Mouse (Mus musculus): ENCODE results near the gene Vmac. TPM values are rescaled to one million over a fixed set of nuclear protein-coding genes. Genes with fewer than 3 reads are reported as not detected.

Vmac gene
- polyA plus RNA-seq (2015; fragmentation: Nextera tagmentation; extraction: Ambion mirVana): 2.8 and 4.2 TPM in 2 replicates

DNA sequence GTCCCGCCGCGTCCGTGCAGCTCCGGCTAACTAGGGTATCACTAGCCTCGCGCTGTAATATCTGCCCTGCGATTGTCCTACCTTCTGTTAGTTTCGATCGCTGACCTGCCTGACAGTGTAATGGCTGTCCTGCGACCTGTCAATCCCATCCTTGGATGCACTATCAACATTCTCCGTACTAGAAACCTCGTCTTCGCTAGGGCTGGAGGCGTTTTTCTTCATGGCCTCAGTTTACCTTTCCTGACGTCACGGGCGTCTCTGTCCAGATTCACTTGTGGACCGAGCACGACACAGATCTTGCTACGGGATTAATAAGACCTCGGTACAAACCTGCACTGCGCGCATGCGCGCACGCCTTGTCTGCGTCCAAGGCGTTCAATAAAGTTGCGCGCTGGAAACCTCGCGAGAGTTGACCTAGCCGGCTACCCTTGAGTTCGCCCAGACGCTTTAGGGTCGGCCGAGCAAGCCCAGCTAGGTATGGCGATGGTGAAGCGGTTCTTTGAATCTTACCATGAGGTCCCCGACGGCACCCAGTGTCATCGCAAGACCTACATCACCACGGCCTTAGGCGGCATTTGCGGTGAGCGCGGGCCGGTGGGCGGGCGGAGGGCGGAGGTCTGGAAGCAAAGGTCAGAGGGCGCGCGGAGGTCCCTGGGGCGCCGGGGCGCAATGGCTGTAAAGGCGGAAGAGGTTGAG is at the start of gene Vmac, which contains the start of gene Ndufa11:
TSS of gene Vmac (minus strand) at position 660 of the 696 bp plus-strand sequence.
TSS of gene Ndufa11 (plus strand) at position 405 of the 696 bp plus-strand sequence.
- H3K27ac ChIP-seq (ENCODE audit: low read length): peak within 1 kb of the TSS; percentile 84
- WGBS (ENCODE audit: insufficient replicate concordance): under 1% methylated on average over 59 of the region's 59 CpGs
- H3K9me3 ChIP-seq (replicated peaks; ENCODE audit: control insufficient read depth, low read length): no peaks in the 10 kb centered on the region
- peak; percentile 75 for ATAC-seq (ENCODE audit: low read depth)
- peaks cover 11% of the 10 kb centered on the region for H3K36me3 ChIP-seq (ENCODE audit: control insufficient read depth, insufficient read depth)
- H3K4me2 ChIP-seq (ENCODE audit: low read depth, low read length): peak within 1 kb of the TSS; percentile 98
- peak within 1 kb of the TSS; percentile 85 for H3K9ac ChIP-seq (ENCODE audit: low read depth, low read length)
- H3K4me1 ChIP-seq (ENCODE audit: control insufficient read depth, low read depth, low read length): peaks cover 23% of the 10 kb centered on the region
- no peaks in the 10 kb centered on the region for H3K27me3 ChIP-seq (ENCODE audit: control insufficient read depth, insufficient read depth, low read depth, low read length)
- H3K4me3 ChIP-seq (ENCODE audit: low read depth, low read length): peak within 1 kb of the TSS; percentile 81

GRCm38 (mm10) chr17:56766631-56767405 is 49.0 kb upstream of the Vmac start:
- H3K4me1 ChIP-seq (ENCODE audit: control insufficient read depth, low read depth, low read length): peaks cover 32% of the 10 kb centered on the region
- WGBS (ENCODE audit: insufficient replicate concordance): 91% methylated on average over 27 of the region's 27 CpGs
- no peak overlapping the region for H3K9ac ChIP-seq (ENCODE audit: low read depth, low read length)
- no peaks in the 10 kb centered on the region for H3K27me3 ChIP-seq (ENCODE audit: control insufficient read depth, insufficient read depth, low read depth, low read length)
- no peak overlapping the region for H3K4me2 ChIP-seq (ENCODE audit: low read depth, low read length)
- no peak overlapping the region for H3K4me3 ChIP-seq (ENCODE audit: low read depth, low read length)
- no peaks in the 10 kb centered on the region for H3K9me3 ChIP-seq (replicated peaks; ENCODE audit: control insufficient read depth, low read length)
- H3K36me3 ChIP-seq (ENCODE audit: control insufficient read depth, insufficient read depth): peaks cover 22% of the 10 kb centered on the region
- no peak for ATAC-seq (ENCODE audit: low read depth)
- H3K27ac ChIP-seq (ENCODE audit: low read length): no peak overlapping the region

- no peak for ATAC-seq (ENCODE audit: low read depth)
- Histone ChIP-seq H3K4me1 (ENCODE audit: control insufficient read depth, low read depth, low read length) (peaks cover 41% of the 10 kb centered on the region), H3K36me3 (ENCODE audit: control insufficient read depth, insufficient read depth) (peaks cover 22% of the 10 kb centered on the region), H3K9me3 (replicated peaks; ENCODE audit: control insufficient read depth, low read length) (no peaks in the 10 kb centered on the region), H3K9ac (ENCODE audit: low read depth, low read length) (peak overlapping the region; percentile 88), H3K4me2 (ENCODE audit: low read depth, low read length) (peak overlapping the region; percentile 86), H3K27ac (ENCODE audit: low read length) (peak overlapping the region; percentile 97; the same call in 1 of the 2 replicates), H3K4me3 (ENCODE audit: low read depth, low read length) (peak overlapping the region; percentile 87), H3K27me3 (ENCODE audit: control insufficient read depth, insufficient read depth, low read depth, low read length) (no peaks in the 10 kb centered on the region)
- 34% methylated on average over 12 of the region's 12 CpGs for WGBS (ENCODE audit: insufficient replicate concordance)
Observed at GRCm38 (mm10) chr17:56765431-56765830, 47.6 kb upstream of the Vmac start.

DNA sequence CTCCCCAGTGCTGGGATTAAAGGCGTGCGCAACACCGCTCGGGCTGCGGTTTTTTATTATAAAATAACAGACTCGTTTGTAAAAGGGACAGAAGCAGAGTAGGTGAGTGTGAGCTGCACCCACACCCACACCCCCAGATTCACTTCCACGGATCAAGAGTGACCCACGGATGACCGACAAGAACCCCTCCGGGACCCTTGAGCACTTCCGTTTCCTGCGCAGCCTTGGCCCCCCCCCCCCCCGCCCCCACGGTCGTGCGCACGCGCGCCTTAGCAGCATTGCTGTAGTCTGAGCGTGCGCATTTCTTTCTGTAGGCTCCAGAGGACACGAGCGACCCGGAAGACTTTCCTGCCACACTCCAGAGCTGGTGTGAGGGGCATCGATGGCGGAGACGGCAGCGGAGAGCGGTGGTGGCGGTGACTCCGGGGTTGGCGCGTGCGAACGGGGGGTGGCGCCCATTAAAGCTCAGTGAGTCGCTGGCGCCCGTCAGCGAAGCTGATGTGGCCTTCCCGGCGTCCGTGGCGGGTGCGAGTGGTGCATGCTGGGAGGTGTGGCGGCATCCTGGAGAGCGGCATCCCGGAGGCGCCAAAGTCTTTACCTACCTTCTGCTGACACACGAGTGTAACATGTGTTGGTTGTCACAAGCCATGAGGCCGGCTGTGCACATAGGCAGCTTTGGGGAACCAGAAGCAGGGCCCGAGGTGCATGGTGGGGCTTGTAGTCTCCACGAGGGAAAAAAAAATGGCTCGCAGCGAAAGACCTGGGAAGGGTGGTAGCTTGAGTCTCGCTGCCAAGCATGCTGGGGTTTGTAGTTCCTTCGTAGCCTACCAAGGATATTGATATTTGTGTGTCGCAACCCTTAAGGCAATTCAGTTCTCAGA is 46.9 kb upstream of the Vmac start, which contains the start of gene Dus3l:
TSS of gene Dus3l (plus strand) at position 284 of the 881 bp plus-strand sequence.
- Histone ChIP-seq H3K4me1 (ENCODE audit: control insufficient read depth, low read depth, low read length) (peaks cover 41% of the 10 kb centered on the region), H3K9ac (ENCODE audit: low read depth, low read length) (peak within 1 kb of the TSS; percentile 88), H3K9me3 (replicated peaks; ENCODE audit: control insufficient read depth, low read length) (no peaks in the 10 kb centered on the region), H3K27ac (ENCODE audit: low read length) (peak within 1 kb of the TSS; percentile 97), H3K4me3 (ENCODE audit: low read depth, low read length) (peak within 1 kb of the TSS; percentile 87), H3K4me2 (ENCODE audit: low read depth, low read length) (peak within 1 kb of the TSS; percentile 86), H3K36me3 (ENCODE audit: control insufficient read depth, insufficient read depth) (peaks cover 22% of the 10 kb centered on the region), H3K27me3 (ENCODE audit: control insufficient read depth, insufficient read depth, low read depth, low read length) (no peaks in the 10 kb centered on the region)
- WGBS (ENCODE audit: insufficient replicate concordance): under 1% methylated on average over 54 of the region's 58 CpGs
- ATAC-seq (ENCODE audit: low read depth): peak; percentile 71

- Histone ChIP-seq H3K9ac (ENCODE audit: low read depth, low read length) (peak overlapping the region; percentile 88; the same call in 1 of the 2 replicates), H3K36me3 (ENCODE audit: control insufficient read depth, insufficient read depth) (peaks cover 13% of the 10 kb centered on the region), H3K4me2 (ENCODE audit: low read depth, low read length) (peak overlapping the region; percentile 86), H3K27ac (ENCODE audit: low read length) (peak overlapping the region; percentile 97), H3K4me1 (ENCODE audit: control insufficient read depth, low read depth, low read length) (peaks cover 41% of the 10 kb centered on the region), H3K27me3 (ENCODE audit: control insufficient read depth, insufficient read depth, low read depth, low read length) (peaks cover 2% of the 10 kb centered on the region; the same call in 1 of the 2 replicates), H3K4me3 (ENCODE audit: low read depth, low read length) (peak overlapping the region; percentile 87), H3K9me3 (replicated peaks; ENCODE audit: control insufficient read depth, low read length) (no peaks in the 10 kb centered on the region)
- no peak for ATAC-seq (ENCODE audit: low read depth)
- WGBS (ENCODE audit: insufficient replicate concordance): 53% methylated on average over 8 of the region's 8 CpGs
Observed at GRCm38 (mm10) chr17:56763741-56764250, 46.0 kb upstream of the Vmac start.

GRCm38 (mm10) chr17:56762769-56763731 is 45.2 kb upstream of the Vmac start:
- H3K4me2 ChIP-seq (ENCODE audit: low read depth, low read length): peak overlapping the region; percentile 84

DNA sequence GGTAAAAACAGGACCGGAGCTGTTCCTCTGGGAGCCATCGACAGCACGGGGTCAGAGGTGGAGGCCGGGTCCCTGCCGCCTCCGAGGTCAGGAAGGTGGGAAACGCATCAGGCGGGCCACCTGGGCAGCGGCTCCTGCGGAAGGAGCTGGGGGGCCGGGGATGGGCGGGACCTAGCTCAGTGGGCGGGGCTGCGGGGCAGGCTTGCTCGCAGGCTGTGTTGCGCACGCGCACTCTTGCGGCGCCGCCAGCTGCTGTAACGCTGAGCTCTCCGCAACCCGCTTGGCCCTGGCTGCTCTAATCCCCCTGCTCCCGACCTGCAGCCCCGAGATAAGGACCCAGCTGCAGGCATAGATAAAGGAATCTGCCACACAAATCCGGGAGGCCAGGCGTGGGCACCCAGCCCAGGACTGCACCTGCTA is 44.2 kb upstream of the Vmac start:
- Histone ChIP-seq H3K4me2 (ENCODE audit: low read depth, low read length) (peak overlapping the region; percentile 84), H3K9ac (ENCODE audit: low read depth, low read length) (peak overlapping the region; percentile 56), H3K4me1 (ENCODE audit: control insufficient read depth, low read depth, low read length) (peaks cover 57% of the 10 kb centered on the region), H3K9me3 (replicated peaks; ENCODE audit: control insufficient read depth, low read length) (no peaks in the 10 kb centered on the region; the same call in 1 of the 2 replicates), H3K27ac (ENCODE audit: low read length) (peak overlapping the region; percentile 86), H3K36me3 (ENCODE audit: control insufficient read depth, insufficient read depth) (no peaks in the 10 kb centered on the region), H3K27me3 (ENCODE audit: control insufficient read depth, insufficient read depth, low read depth, low read length) (peaks cover 5% of the 10 kb centered on the region), H3K4me3 (ENCODE audit: low read depth, low read length) (peak overlapping the region; percentile 59)
- under 1% methylated on average over 26 of the region's 28 CpGs for WGBS (ENCODE audit: insufficient replicate concordance)
- peak; percentile 72 for ATAC-seq (ENCODE audit: low read depth)

More at GRCm38 (mm10) chr17:56762769-56763731, 45.2 kb upstream of the Vmac start:
- 27% methylated on average over 27 of the region's 27 CpGs for WGBS (ENCODE audit: insufficient replicate concordance)
- peaks cover 2% of the 10 kb centered on the region; the same call in 1 of the 2 replicates for H3K27me3 ChIP-seq (ENCODE audit: control insufficient read depth, insufficient read depth, low read depth, low read length)
- peaks cover 47% of the 10 kb centered on the region for H3K4me1 ChIP-seq (ENCODE audit: control insufficient read depth, low read depth, low read length)
- H3K9me3 ChIP-seq (replicated peaks; ENCODE audit: control insufficient read depth, low read length): no peaks in the 10 kb centered on the region; the same call in 1 of the 2 replicates
- H3K36me3 ChIP-seq (ENCODE audit: control insufficient read depth, insufficient read depth): peaks cover 5% of the 10 kb centered on the region
- H3K9ac ChIP-seq (ENCODE audit: low read depth, low read length): peak overlapping the region; percentile 42
- H3K4me3 ChIP-seq (ENCODE audit: low read depth, low read length): peak overlapping the region; percentile 59
- H3K27ac ChIP-seq (ENCODE audit: low read length): peak overlapping the region; percentile 86
- no peak for ATAC-seq (ENCODE audit: low read depth)
